Mouse (Mus musculus): ENCODE measurements around the gene Rbm34.

DNA sequence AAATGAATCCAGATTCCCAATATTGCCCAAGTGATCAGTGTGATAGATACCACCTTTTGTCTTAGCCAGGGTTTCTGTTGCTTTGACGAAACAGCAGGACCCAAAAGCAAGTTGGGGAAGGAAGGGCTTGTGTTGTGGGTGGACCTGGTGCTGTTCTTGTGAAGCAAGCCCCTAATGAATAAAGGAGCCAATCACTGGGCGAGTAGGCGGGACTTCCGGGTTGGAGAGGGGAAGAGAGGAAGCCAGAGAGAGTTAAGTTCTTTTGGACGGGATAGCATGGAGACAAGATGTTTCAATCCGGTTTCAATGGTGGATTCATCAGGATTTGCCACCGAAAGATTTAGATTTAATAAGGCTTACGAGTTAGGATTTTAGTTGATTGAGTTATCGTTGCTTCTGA, 40.8 kb upstream of the Rbm34 start:
- TF ChIP-seq CTCF (conservative IDR thresholded peaks at IDR 0.05; ENCODE audit: insufficient read depth, insufficient read length, low read depth, low read length), result no peak
- no peak for TF ChIP-seq POLR2A (IDR thresholded peaks at IDR 0.05; ENCODE audit: low read depth, low read length)
